Mouse (Mus musculus) stomach, embryonic 16.5 days (tissue): ENCODE results near the gene Cep41. TPM values are rescaled to one million over a fixed set of nuclear protein-coding genes. Genes with fewer than 3 reads are reported as not detected.

ENCODE experiments used
- ATAC-seq: fragments of 200-750 bp; cut with Nextera tagmentation; 2 replicates; pipeline ENCODE4 v1.8.0; 2017; ENCODE audit warnings: moderate number of reproducible peaks, moderate TSS enrichment; ENCODE audit not compliant: insufficient read depth, low FRiP score
- H3K27ac ChIP-seq: fragments of 300-500 bp; sonication (generic); 2 replicates; pipeline ENCODE4 v1.5.1; 2014; ENCODE audit warnings: low read length
- H3K27me3 ChIP-seq: fragments of 300-500 bp; sonication (generic); 2 replicates; pipeline ENCODE4 v1.6.1; 2014; ENCODE audit warnings: low read length, control low read depth, mixed read lengths; ENCODE audit not compliant: control insufficient read depth, insufficient read depth
- H3K36me3 ChIP-seq: fragments of 300-500 bp; sonication (generic); 2 replicates; pipeline ENCODE4 v1.6.1; 2014; ENCODE audit warnings: low read length; ENCODE audit not compliant: control insufficient read depth, insufficient read depth
- H3K4me1 ChIP-seq: fragments of 300-500 bp; sonication (generic); 2 replicates; pipeline ENCODE4 v1.6.1; 2014; ENCODE audit warnings: low read length, control low read depth, mixed read lengths; ENCODE audit not compliant: control insufficient read depth, insufficient read depth
- H3K4me2 ChIP-seq: fragments of 300-500 bp; sonication (generic); 2 replicates; pipeline ENCODE4 v1.6.1; 2014; ENCODE audit warnings: low read depth, low read length, mixed read lengths
- H3K4me3 ChIP-seq: fragments of 300-500 bp; sonication (generic); replicated peaks from 2 replicates; pipeline ENCODE4 v1.5.1; 2014; ENCODE audit warnings: mild to moderate bottlenecking, low read length
- H3K9ac ChIP-seq: fragments of 300-500 bp; sonication (generic); 2 replicates; pipeline ENCODE4 v1.6.1; 2014; ENCODE audit warnings: low read length
- H3K9me3 ChIP-seq: fragments of 300-500 bp; sonication (generic); replicated peaks from 2 replicates; pipeline ENCODE4 v1.6.1; 2016; ENCODE audit warnings: low read length, control low read depth; ENCODE audit not compliant: control insufficient read depth
- WGBS: fragments of 180-500 bp; shearing (Covaris S2); extraction: QIAGEN DNeasy Blood & Tissue Kit; methylation state at CpG from one replicate; pipeline ENCODE4 v1.1.7; 2014; 5-methylcytosine and 5-hydroxymethylcytosine counted together
- polyA plus RNA-seq: library from polyadenylated mRNA; unstranded; fragments of >200 nt; fragmentation: Nextera tagmentation; extraction: Ambion mirVana; gene quantifications from 2 replicates; pipeline ENCODE4 v1.2.1, GENCODE M21; 2015

The Cep41 gene
- polyA plus RNA-seq, 1 experiment from 2014 or later: 11.6 TPM

GRCm38 (mm10) chr6:30680442-30680841 lies 13.1 kb downstream of the Cep41 start:
- 59% methylated on average over 7 of the region's 7 CpGs for WGBS

GRCm38 (mm10) chr6:30679567-30679966 lies 14.0 kb downstream of the Cep41 start:
- WGBS: 24% methylated on average over 5 of the region's 5 CpGs
- peak; percentile 49 for ATAC-seq
- H3K9ac ChIP-seq: peak overlapping the region; percentile 17; the same call in 1 of the 2 replicates

More at GRCm38 (mm10) chr6:30680442-30680841, 13.1 kb downstream of the Cep41 start:
- Histone ChIP-seq H3K9me3 (no peaks in the 10 kb centered on the region), H3K27me3 (no peaks in the 10 kb centered on the region), H3K4me2 (no peak overlapping the region), H3K9ac (no peak overlapping the region), H3K4me3 (no peak overlapping the region), H3K36me3 (no peaks in the 10 kb centered on the region), H3K27ac (0 out of 2 replicates have a peak overlapping the region, but pooled peaks have one; percentile 20), H3K4me1 (peaks cover 21% of the 10 kb centered on the region)
- ATAC-seq: no peak

GRCm38 (mm10) chr6:30678482-30678881 lies 15.1 kb downstream of the Cep41 start:
- no peak for ATAC-seq
- 88% methylated on average over 6 of the region's 6 CpGs for WGBS
- Histone ChIP-seq H3K4me3 (no peak overlapping the region), H3K9ac (no peak overlapping the region), H3K27ac (no peak overlapping the region), H3K27me3 (no peaks in the 10 kb centered on the region), H3K36me3 (no peaks in the 10 kb centered on the region), H3K9me3 (no peaks in the 10 kb centered on the region), H3K4me2 (no peak overlapping the region), H3K4me1 (peaks cover 38% of the 10 kb centered on the region)

More at GRCm38 (mm10) chr6:30679567-30679966, 14.0 kb downstream of the Cep41 start:
- H3K36me3 ChIP-seq: no peaks in the 10 kb centered on the region
- no peaks in the 10 kb centered on the region for H3K27me3 ChIP-seq
- H3K4me2 ChIP-seq: no peak overlapping the region
- no peak overlapping the region for H3K4me3 ChIP-seq
- H3K9me3 ChIP-seq: no peaks in the 10 kb centered on the region
- H3K4me1 ChIP-seq: peaks cover 28% of the 10 kb centered on the region
- H3K27ac ChIP-seq: peak overlapping the region; percentile 25; the same call in 1 of the 2 replicates

- no peaks in the 10 kb centered on the region for H3K27me3 ChIP-seq
- H3K27ac ChIP-seq: no peak overlapping the region
- H3K9me3 ChIP-seq: no peaks in the 10 kb centered on the region
- H3K4me2 ChIP-seq: no peak overlapping the region
- no peak for ATAC-seq
- H3K36me3 ChIP-seq: no peaks in the 10 kb centered on the region
- H3K4me3 ChIP-seq: no peak overlapping the region
- WGBS: 81% methylated on average over 9 of the region's 9 CpGs
- peaks cover 33% of the 10 kb centered on the region for H3K4me1 ChIP-seq
- H3K9ac ChIP-seq: no peak overlapping the region
These were observed 16.0 kb downstream of the Cep41 start for GRCm38 (mm10) chr6:30677591-30677990.

GRCm38 (mm10) chr6:30676506-30676905 lies 17.0 kb downstream of the Cep41 start:
- H3K36me3 ChIP-seq: no peaks in the 10 kb centered on the region
- no peak overlapping the region for H3K4me2 ChIP-seq
- no peak overlapping the region for H3K27ac ChIP-seq
- 73% methylated on average over 6 of the region's 6 CpGs for WGBS
- H3K9ac ChIP-seq: no peak overlapping the region
- ATAC-seq: no peak
- H3K4me1 ChIP-seq: peaks cover 27% of the 10 kb centered on the region
- no peak overlapping the region for H3K4me3 ChIP-seq
- no peaks in the 10 kb centered on the region for H3K9me3 ChIP-seq
- H3K27me3 ChIP-seq: no peaks in the 10 kb centered on the region

GRCm38 (mm10) chr6:30675281-30675771 lies 18.2 kb downstream of the Cep41 start:
- peaks cover 25% of the 10 kb centered on the region for H3K4me1 ChIP-seq
- 28% methylated on average over 11 of the region's 11 CpGs for WGBS
- no peaks in the 10 kb centered on the region for H3K9me3 ChIP-seq
- H3K27ac ChIP-seq: peak overlapping the region; percentile 92
- H3K4me2 ChIP-seq: peak overlapping the region; percentile 38; the same call in 1 of the 2 replicates
- no peak overlapping the region for H3K4me3 ChIP-seq
- no peaks in the 10 kb centered on the region for H3K36me3 ChIP-seq
- peak overlapping the region; percentile 61 for H3K9ac ChIP-seq
- H3K27me3 ChIP-seq: no peaks in the 10 kb centered on the region
- ATAC-seq: peak; percentile 69

GRCm38 (mm10) chr6:30674714-30675280 lies 18.8 kb downstream of the Cep41 start:
- peak; percentile 52; the same call in 1 of the 2 replicates for ATAC-seq
- Histone ChIP-seq H3K27me3 (no peaks in the 10 kb centered on the region), H3K9ac (no peak overlapping the region; the same call in 1 of the 2 replicates), H3K9me3 (no peaks in the 10 kb centered on the region), H3K4me3 (no peak overlapping the region), H3K27ac (peak overlapping the region; percentile 92), H3K36me3 (no peaks in the 10 kb centered on the region), H3K4me2 (peak overlapping the region; percentile 38; the same call in 1 of the 2 replicates), H3K4me1 (peaks cover 24% of the 10 kb centered on the region)
- WGBS: 34% methylated on average over 9 of the region's 9 CpGs

- ATAC-seq: peak; percentile 72
- Histone ChIP-seq H3K4me3 (no peak overlapping the region), H3K4me2 (peak overlapping the region; percentile 33), H3K9ac (peak overlapping the region; percentile 50), H3K4me1 (peaks cover 24% of the 10 kb centered on the region), H3K36me3 (no peaks in the 10 kb centered on the region), H3K9me3 (no peaks in the 10 kb centered on the region), H3K27me3 (no peaks in the 10 kb centered on the region), H3K27ac (peak overlapping the region; percentile 92)
- 20% methylated on average over 14 of the region's 14 CpGs for WGBS
These were observed 19.6 kb downstream of the Cep41 start for GRCm38 (mm10) chr6:30673764-30674561.

- Histone ChIP-seq H3K27ac (no peak overlapping the region), H3K4me3 (no peak overlapping the region), H3K27me3 (no peaks in the 10 kb centered on the region), H3K4me1 (peaks cover 24% of the 10 kb centered on the region), H3K9ac (no peak overlapping the region), H3K36me3 (no peaks in the 10 kb centered on the region), H3K9me3 (no peaks in the 10 kb centered on the region), H3K4me2 (no peak overlapping the region)
- no peak for ATAC-seq
- WGBS: 84% methylated on average over 5 of the region's 5 CpGs
These were observed 21.9 kb downstream of the Cep41 start for GRCm38 (mm10) chr6:30671696-30672095.
